Mouse (Mus musculus): ENCODE measurements around the gene Slc22a23.

GRCm38 (mm10) chr13:34305964-34306671, 38.9 kb downstream of the Slc22a23 start:
- TF ChIP-seq MAFK (IDR thresholded peaks at IDR 0.05; ENCODE audit: insufficient read depth, low read depth, low read length): no peak
- no peak for TF ChIP-seq ZNF384 (IDR thresholded peaks at IDR 0.05; ENCODE audit: low read depth, low read length)
- no peak for TF ChIP-seq CHD2 (IDR thresholded peaks at IDR 0.05; ENCODE audit: low read depth, low read length)
- TF ChIP-seq HCFC1 (IDR thresholded peaks at IDR 0.05; ENCODE audit: borderline replicate concordance, insufficient read depth, low read length): no peak
- no peak for TF ChIP-seq ZC3H11A (IDR thresholded peaks at IDR 0.05; ENCODE audit: borderline replicate concordance, low read depth, low read length)

All from ES-E14 (cell line).